26 mouse cellular contexts compared by ENCODE assay signal in the genomic region with DNA sequence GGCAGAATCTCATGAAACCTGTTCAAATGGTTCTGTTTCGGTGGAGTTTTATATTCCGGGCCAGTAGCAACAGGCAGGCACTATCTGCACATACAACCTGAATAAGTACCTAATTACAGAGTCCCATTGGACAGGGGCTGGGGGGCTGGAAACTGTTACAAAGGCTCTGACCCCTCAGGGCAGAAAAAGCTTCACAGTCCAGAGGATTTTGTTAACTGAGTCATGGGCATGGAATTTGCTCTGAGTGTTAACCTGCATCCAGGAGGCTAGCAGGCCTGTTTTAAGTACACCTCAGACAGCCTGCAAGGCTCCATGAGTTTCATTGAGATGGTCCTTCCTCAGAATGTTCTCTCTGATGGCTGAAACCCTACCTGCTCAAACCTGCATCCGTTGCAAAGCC. TPM values are rescaled to one million over a fixed set of nuclear protein-coding genes. Genes with fewer than 3 reads are reported as not detected.
DNase-seq lines count a peak whose midpoint lies in the region; ATAC-seq and TF ChIP-seq lines count a peak whose summit lies in the region.
"Had no signal": no experiment of that assay in that cellular context is flagged by ENCODE, and none has a peak within 500 bp of the region (broad histone marks: within the 10 kb centered on the region; RNA-seq: fewer than 3 reads in every experiment).

No protein-coding gene starts in this region.

- no peak for TF ChIP-seq CTCF in Patski (IDR thresholded peaks at IDR 0.05)

- POLR2A ChIA-PET in Patski (lab: Charles Lee): interaction anchor here (0.6 to 1.4 kb wide), 4 partner anchors 32 to 70 kb away, joined by 3 read pairs; a partner anchor contains a TSS

- DNase-seq in kidney, postnatal 10 days: no peak
- DNase-seq in 3T3-L1 (ENCODE audit: low read depth, low spot score): peak; percentile 56
- peak; percentile 68 for DNase-seq in Patski (ENCODE audit: low read depth, low spot score)
- no peak for DNase-seq in thymus, postnatal 36 days
- DNase-seq in cerebellum, adult 8-10 months: no peak
- DNase-seq: adrenal gland, postnatal 10 days; adrenal gland, postnatal 36 days; cerebellum, adult 18-20 months; cerebellum, adult 9-11 months; cerebellum, postnatal 25 days; gastrocnemius, adult 2 months; gastrocnemius, postnatal 14 days; heart, adult 18-20 months; heart, postnatal 10 days; heart, postnatal 36 days had no signal

- H3K4me1 ChIP-seq in kidney, embryonic 14.5 days (ENCODE audit: control insufficient read depth, insufficient read depth, low read length): no peaks in the 10 kb centered on the region
- H3K4me1 ChIP-seq: embryonic facial prominence, embryonic 12.5 days; embryonic facial prominence, embryonic 15.5 days; heart, embryonic 15.5 days; hindbrain, embryonic 13.5 days; intestine, embryonic 15.5 days had no signal

- in situ Hi-C loops in Patski (cut with MboI; ENCODE audit: low pct_unique_long_range_greater_than_20kb): no loop called here

- CTCF ChIA-PET in Patski (lab: Charles Lee): interaction anchor here (1.0 to 2.7 kb wide), 6 partner anchors 9 to 31 kb away, joined by 3 to 10 read pairs (median 5); no protein-coding TSS in a partner anchor

- H3K9ac ChIP-seq in kidney, embryonic 14.5 days (ENCODE audit: low read depth, low read length): no peak overlapping the region
- H3K9ac ChIP-seq: embryonic facial prominence, embryonic 12.5 days; embryonic facial prominence, embryonic 15.5 days; forebrain, embryonic 12.5 days; heart, embryonic 12.5 days; heart, embryonic 15.5 days; hindbrain, embryonic 13.5 days; intestine, embryonic 15.5 days had no signal

- no peaks in the 10 kb centered on the region for H3K36me3 ChIP-seq in kidney, embryonic 14.5 days (ENCODE audit: control insufficient read depth, insufficient read depth, low read length)
- H3K36me3 ChIP-seq: embryonic facial prominence, embryonic 12.5 days; embryonic facial prominence, embryonic 15.5 days; forebrain, embryonic 12.5 days; heart, embryonic 12.5 days; heart, embryonic 15.5 days; hindbrain, embryonic 10.5 days; hindbrain, embryonic 13.5 days; intestine, embryonic 15.5 days had no signal

- peak; percentile 55 for ATAC-seq in kidney, embryonic 14.5 days (ENCODE audit: low FRiP score, low TSS enrichment)
- ATAC-seq in Patski: peak; percentile 77
- ATAC-seq: forebrain, embryonic 16.5 days; hindbrain, embryonic 16.5 days; intestine, embryonic 15.5 days had no signal

- no peaks in the 10 kb centered on the region for H3K27me3 ChIP-seq in kidney, embryonic 14.5 days (ENCODE audit: control insufficient read depth, insufficient read depth, low read length)
- no peaks in the 10 kb centered on the region for H3K27me3 ChIP-seq in Patski
- H3K27me3 ChIP-seq: embryonic facial prominence, embryonic 15.5 days; forebrain, embryonic 12.5 days; heart, embryonic 12.5 days; heart, embryonic 15.5 days; hindbrain, embryonic 13.5 days; intestine, embryonic 15.5 days had no signal

- H3K9me3 ChIP-seq in kidney, embryonic 14.5 days (ENCODE audit: control insufficient read depth, low read length): peaks cover 3% of the 10 kb centered on the region; the same call in 1 of the 2 replicates
- H3K9me3 ChIP-seq: embryonic facial prominence, embryonic 12.5 days; embryonic facial prominence, embryonic 15.5 days; forebrain, embryonic 12.5 days; heart, embryonic 12.5 days; heart, embryonic 15.5 days; hindbrain, embryonic 13.5 days; intestine, embryonic 15.5 days had no signal

- 59% methylated on average over 3 of the region's 3 CpGs for WGBS in kidney, embryonic 14.5 days

- peak overlapping the region; percentile 56; the same call in 1 of the 2 replicates for H3K27ac ChIP-seq in kidney, embryonic 14.5 days (ENCODE audit: low read depth, low read length)
- H3K27ac ChIP-seq: embryonic facial prominence, embryonic 12.5 days; embryonic facial prominence, embryonic 15.5 days; forebrain, embryonic 12.5 days; gastrocnemius, adult 2 months; heart, embryonic 15.5 days; hindbrain, embryonic 10.5 days; hindbrain, embryonic 13.5 days; intestine, embryonic 15.5 days had no signal

- no peak overlapping the region for H3K4me3 ChIP-seq in kidney, embryonic 14.5 days (ENCODE audit: low read length)
- H3K4me3 ChIP-seq: embryonic facial prominence, embryonic 12.5 days; embryonic facial prominence, embryonic 15.5 days; forebrain, embryonic 12.5 days; gastrocnemius, adult 2 months; heart, embryonic 12.5 days; heart, embryonic 15.5 days; hindbrain, embryonic 10.5 days; hindbrain, embryonic 13.5 days; intestine, embryonic 15.5 days had no signal

- H3K4me2 ChIP-seq in kidney, embryonic 14.5 days (replicated peaks; ENCODE audit: low read depth, low read length): no peak overlapping the region
- H3K4me2 ChIP-seq: embryonic facial prominence, embryonic 12.5 days; embryonic facial prominence, embryonic 15.5 days; forebrain, embryonic 12.5 days; heart, embryonic 12.5 days; heart, embryonic 15.5 days; hindbrain, embryonic 13.5 days; intestine, embryonic 15.5 days had no signal

RNA-seq across cellular contexts. Expression of a gene that starts 36.0 kb away (rescaled TPM):
- 36.2 and 36.8 TPM in 2 replicates for polyA plus RNA-seq in kidney, embryonic 14.5 days (2014; fragmentation: Nextera tagmentation; extraction: Ambion mirVana)
- 33.7 TPM for polyA plus RNA-seq in Patski (2021)

Comparison
In these comparisons a context has a peak if more than half of its experiments do, and no peak if none do; other contexts are left out.
1. DNase-seq: peak in 3T3-L1 (single experiment) and Patski (single experiment); none in kidney, postnatal 10 days (single experiment), thymus, postnatal 36 days (0 of 2) and cerebellum, adult 8-10 months (single experiment).